Mouse (Mus musculus) E14TG2a.4 (cell line): Measurements from ENCODE around the gene Ssh3.

Source experiments
- H3K27me3 ChIP-seq: 2 replicates; pipeline ENCODE4 v1.6.1; 2014; ENCODE audit warnings: low read length, control low read depth; ENCODE audit not compliant: insufficient read depth
- H3K36me3 ChIP-seq: 2 replicates; pipeline ENCODE4 v1.6.1; 2014; ENCODE audit warnings: low read length, control low read depth; ENCODE audit not compliant: insufficient read depth
- H3K4me1 ChIP-seq: replicated peaks from 2 replicates; pipeline ENCODE4 v1.6.1; 2014; ENCODE audit warnings: low read depth, low read length, control low read depth
- H3K4me3 ChIP-seq: replicated peaks from 2 replicates; pipeline ENCODE4 v1.5.1; 2014; ENCODE audit warnings: mild to moderate bottlenecking, low read length
- H3K9me3 ChIP-seq: 2 replicates; pipeline ENCODE4 v1.6.1; 2014; ENCODE audit warnings: low read length, control low read depth
- CTCF ChIP-seq: conservative IDR thresholded peaks from 2 replicates; pipeline ENCODE4 v1.5.1; 2014; ENCODE audit warnings: low read length
- NANOG ChIP-seq: IDR thresholded peaks from 2 replicates; pipeline ENCODE4 v1.6.1; 2014; ENCODE audit warnings: borderline replicate concordance, low read length, mixed read lengths
- POU5F1 ChIP-seq: IDR thresholded peaks from 2 replicates; pipeline ENCODE4 v1.6.1; 2014; ENCODE audit warnings: low read length, borderline replicate concordance

The Ssh3 gene

GRCm38 (mm10) chr19:4304251-4304821, 35.4 kb upstream of the Ssh3 start:
- Histone ChIP-seq H3K9me3 (no peaks in the 10 kb centered on the region), H3K27me3 (peaks cover 8% of the 10 kb centered on the region; the same call in 1 of the 2 replicates), H3K36me3 (peaks cover 7% of the 10 kb centered on the region; the same call in 1 of the 2 replicates), H3K4me1 (peaks cover 67% of the 10 kb centered on the region), H3K4me3 (peak overlapping the region; percentile 95)
- TF ChIP-seq CTCF (no peak), NANOG (no peak), POU5F1 (no peak)

DNA sequence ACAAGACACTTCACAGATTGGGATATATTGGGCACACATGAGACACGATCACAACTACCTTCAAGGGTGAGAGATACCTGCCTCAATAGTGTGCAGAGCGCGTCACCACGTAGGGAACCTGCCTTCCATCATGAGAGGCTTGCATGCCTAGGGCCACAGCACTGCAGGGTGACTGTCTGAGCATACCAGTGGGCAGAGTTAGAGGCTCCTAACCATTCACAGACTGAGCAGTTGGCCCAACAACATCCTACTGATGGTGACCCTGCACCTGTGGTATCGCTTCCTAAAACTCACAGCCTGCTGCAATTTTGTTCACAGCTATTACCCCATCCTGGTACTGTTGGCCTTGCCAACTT, 34.6 kb upstream of the Ssh3 start:
- Histone ChIP-seq H3K36me3 (peaks cover 13% of the 10 kb centered on the region; the same call in 1 of the 2 replicates), H3K4me1 (peaks cover 75% of the 10 kb centered on the region), H3K9me3 (no peaks in the 10 kb centered on the region), H3K27me3 (peaks cover 8% of the 10 kb centered on the region; the same call in 1 of the 2 replicates), H3K4me3 (no peak overlapping the region)
- no peak for TF ChIP-seq CTCF
- TF ChIP-seq NANOG, result no peak
- no peak for TF ChIP-seq POU5F1

DNA sequence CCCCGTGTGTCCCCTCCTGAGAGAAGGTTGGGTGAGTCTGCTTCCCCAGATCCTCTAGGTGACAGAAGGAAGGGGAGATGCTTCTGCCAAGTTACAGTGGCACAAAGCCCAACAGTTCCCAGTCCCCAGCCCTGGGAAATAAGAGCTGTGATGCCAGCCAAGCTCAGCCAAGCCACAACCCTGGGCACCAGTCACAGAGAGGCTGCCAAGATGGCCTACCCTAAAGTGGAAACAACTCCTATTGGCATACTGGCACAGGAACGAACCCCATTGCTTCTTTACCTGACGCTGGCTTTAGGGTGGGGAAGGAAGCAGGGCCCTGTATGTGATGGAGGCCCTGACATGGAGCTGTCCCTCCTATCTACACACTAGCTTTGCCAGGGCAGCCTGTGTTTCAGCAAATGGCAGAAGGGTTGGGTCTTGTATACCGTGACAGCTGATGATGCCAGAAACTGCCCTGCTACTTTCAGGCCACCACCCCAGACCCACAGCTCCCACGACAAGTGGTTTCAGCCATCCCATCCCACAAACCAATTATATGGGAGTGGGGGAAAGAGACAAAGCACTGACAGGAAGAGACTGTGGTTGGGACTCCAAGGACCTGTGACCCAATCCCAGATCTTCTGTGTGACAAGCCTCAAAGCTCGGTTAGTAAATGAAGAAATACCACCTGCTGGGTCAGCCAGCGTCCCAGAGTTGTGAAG, 34.1 kb upstream of the Ssh3 start:
- Histone ChIP-seq H3K36me3 (peaks cover 13% of the 10 kb centered on the region; the same call in 1 of the 2 replicates), H3K4me1 (peaks cover 80% of the 10 kb centered on the region), H3K27me3 (peaks cover 5% of the 10 kb centered on the region; the same call in 1 of the 2 replicates), H3K4me3 (peak overlapping the region; percentile 51), H3K9me3 (no peaks in the 10 kb centered on the region)
- TF ChIP-seq CTCF (no peak), POU5F1 (no peak), NANOG (no peak)

DNA sequence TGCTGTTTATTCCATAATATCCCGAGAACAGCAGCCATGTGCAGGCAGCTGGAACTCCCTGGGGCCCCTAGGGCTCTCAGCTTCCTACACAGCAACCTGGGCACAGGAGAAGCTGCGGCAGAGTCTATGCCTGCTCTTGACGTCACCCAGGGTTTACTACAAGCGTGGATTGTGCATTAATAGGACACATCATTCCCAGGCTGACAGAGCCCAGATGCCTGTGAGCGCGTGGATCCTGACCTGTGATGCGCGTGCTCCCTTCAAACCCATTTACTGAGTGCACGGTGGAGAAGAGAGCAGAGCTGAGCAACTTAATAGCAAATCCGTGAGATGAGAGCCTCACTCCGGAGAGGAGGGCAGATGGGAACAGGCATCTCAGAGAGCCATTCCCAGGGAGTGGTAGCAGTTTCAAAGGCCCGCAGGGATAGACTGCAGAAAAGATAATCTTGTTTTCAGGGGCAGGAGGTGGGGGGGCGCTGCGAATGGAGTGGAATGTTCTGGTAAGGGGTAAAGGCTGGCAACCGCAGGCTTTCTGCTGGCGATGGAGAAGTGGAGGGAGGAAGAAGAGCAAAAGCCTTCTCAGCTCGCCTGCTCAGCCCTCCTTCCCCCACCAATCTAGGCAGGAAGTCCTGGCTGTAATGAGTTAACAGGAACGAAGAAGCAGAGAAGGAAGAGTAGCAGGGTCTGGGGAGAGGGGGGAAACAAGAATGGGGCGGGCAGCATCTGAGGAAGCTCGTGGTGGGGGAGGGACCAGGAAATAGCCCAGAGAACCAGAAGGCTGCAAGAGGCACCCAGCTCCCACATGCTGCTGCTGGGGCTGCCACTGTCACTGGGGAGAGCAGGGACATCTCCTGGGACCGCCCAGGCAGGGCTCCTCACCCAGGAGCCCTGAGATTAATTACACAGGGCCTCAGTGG, 33.0 kb upstream of the Ssh3 start:
- Histone ChIP-seq H3K4me1 (peaks cover 91% of the 10 kb centered on the region), H3K27me3 (peaks cover 1% of the 10 kb centered on the region; the same call in 1 of the 2 replicates), H3K4me3 (peak overlapping the region; percentile 51), H3K36me3 (peaks cover 17% of the 10 kb centered on the region; the same call in 1 of the 2 replicates), H3K9me3 (no peaks in the 10 kb centered on the region)
- TF ChIP-seq NANOG (no peak), POU5F1 (no peak), CTCF (no peak)

DNA sequence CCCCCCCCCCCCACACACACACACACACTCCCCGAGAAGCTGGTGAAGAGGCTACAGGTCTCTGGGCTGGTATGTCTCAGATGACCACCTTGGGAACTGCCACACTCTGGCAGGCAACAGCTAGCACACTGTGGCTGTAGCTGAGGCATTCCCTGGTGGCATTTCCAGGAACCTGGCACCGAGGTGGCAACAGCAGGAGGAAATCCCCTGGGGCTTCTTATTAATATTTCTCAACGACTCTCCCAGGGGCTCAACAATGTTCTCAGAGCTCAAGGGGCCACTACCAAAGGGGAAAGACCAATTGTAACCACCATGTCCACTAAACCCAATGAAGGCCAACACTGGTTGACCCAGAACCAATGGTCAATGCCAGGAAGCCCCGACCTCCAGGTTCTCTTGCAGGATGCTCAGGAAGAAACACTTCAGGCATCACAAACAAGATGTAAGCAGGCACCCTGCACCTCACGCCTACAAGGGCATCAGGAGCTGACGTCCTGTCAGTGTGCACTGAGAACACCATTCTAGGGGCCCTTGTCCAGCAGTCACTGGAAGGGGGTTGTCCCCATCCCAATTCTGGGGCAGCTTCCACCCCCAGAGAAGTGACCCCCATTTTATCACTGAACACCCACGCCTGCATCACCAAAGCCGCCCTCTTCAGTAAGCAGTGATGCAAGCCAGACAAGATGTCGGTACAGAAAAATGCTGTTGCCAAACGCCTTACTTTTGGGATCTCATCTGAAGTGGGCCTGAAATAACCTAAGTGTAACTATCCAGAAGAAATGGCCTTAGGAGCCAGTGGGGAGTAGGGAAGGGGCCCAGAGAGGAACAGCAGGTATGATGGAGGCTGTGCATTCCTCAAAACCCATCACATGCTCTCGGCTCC, 32.1 kb upstream of the Ssh3 start:
- H3K9me3 ChIP-seq, result no peaks in the 10 kb centered on the region
- no peak for TF ChIP-seq CTCF
- TF ChIP-seq POU5F1, result no peak
- TF ChIP-seq NANOG, result no peak
- H3K4me1 ChIP-seq, result peaks cover 92% of the 10 kb centered on the region
- peak overlapping the region; percentile 51; the same call in 1 of the 2 replicates for H3K4me3 ChIP-seq
- peaks cover 25% of the 10 kb centered on the region for H3K36me3 ChIP-seq
- no peaks in the 10 kb centered on the region for H3K27me3 ChIP-seq

- H3K36me3 ChIP-seq, result peaks cover 31% of the 10 kb centered on the region
- peak overlapping the region; percentile 48 for H3K4me3 ChIP-seq
- no peaks in the 10 kb centered on the region for H3K27me3 ChIP-seq
- H3K9me3 ChIP-seq, result no peaks in the 10 kb centered on the region
- TF ChIP-seq NANOG (no peak; the same call in 1 of the 2 replicates), POU5F1 (no peak), CTCF (no peak)
- peaks cover 99% of the 10 kb centered on the region for H3K4me1 ChIP-seq
Observed at GRCm38 (mm10) chr19:4300271-4300704, 31.3 kb upstream of the Ssh3 start.

DNA sequence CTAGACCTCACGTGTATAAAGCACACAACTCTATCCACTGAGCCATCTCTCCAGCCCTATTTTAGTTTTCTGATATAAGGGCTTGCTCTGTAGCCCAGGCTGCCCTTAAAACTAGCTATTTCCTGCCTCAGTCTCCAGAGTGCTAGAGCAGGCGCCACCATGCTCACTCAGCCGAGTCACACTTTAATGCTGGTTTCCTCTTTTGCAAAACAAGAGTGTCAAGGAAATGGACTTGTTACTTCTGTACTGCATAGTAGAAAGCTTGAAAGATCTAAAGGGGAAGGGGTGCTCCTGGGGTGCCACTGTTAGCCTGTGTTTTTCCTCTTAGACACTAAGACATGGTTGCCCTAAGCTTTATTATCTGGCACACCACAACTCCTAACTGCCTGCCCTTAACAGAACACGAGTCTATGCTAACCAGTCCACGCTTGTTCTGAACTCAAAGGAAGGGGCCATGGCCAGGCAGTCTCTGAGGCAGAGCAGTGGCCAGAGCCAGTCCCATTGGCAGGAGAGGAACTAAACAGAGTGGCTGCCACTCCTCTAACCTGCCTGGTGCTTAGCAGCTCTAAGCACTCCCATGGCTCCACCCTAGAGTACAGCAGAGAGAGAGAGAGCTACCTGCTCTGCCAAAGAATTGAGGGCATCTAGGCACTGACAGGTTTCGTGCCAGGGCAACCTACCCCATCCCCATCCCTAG, 30.7 kb upstream of the Ssh3 start:
- Histone ChIP-seq H3K9me3 (no peaks in the 10 kb centered on the region), H3K4me1 (peaks cover 99% of the 10 kb centered on the region), H3K4me3 (peak overlapping the region; percentile 48), H3K27me3 (no peaks in the 10 kb centered on the region), H3K36me3 (peaks cover 32% of the 10 kb centered on the region)
- no peak for TF ChIP-seq NANOG
- no peak for TF ChIP-seq CTCF
- no peak for TF ChIP-seq POU5F1
